Mouse (Mus musculus) NIH3T3 (cell line): ENCODE data around the gene Kitl.

ENCODE experiments used
- DNase-seq: peaks from one replicate; pipeline ENCODE4 v3.0.0-alpha.2; 2012; ENCODE audit warnings: low read depth

Kitl gene

GRCm38 (mm10) chr10:100015370-100016325 lies at the start of gene Kitl:
Kitl (plus strand) TSS chr10:100015630.
- DNase-seq = peak; percentile 89

GRCm38 (mm10) chr10:99972866-99973265 lies 42.6 kb upstream of the Kitl start:
- DNase-seq = no peak

- DNase-seq = peak; percentile 68
These were observed 35.3 kb upstream of the Kitl start for GRCm38 (mm10) chr10:99980096-99980495.

GRCm38 (mm10) chr10:99980916-99981315 lies 34.5 kb upstream of the Kitl start:
- DNase-seq = no peak

GRCm38 (mm10) chr10:99981887-99982286 lies 33.5 kb upstream of the Kitl start:
- no peak for DNase-seq

- no peak for DNase-seq
These were observed 28.7 kb upstream of the Kitl start for GRCm38 (mm10) chr10:99986745-99987144.

GRCm38 (mm10) chr10:99989758-99990157 lies 25.7 kb upstream of the Kitl start:
- peak; percentile 74 for DNase-seq

GRCm38 (mm10) chr10:99992121-99992520 lies 23.3 kb upstream of the Kitl start:
- DNase-seq = no peak

GRCm38 (mm10) chr10:100001452-100001851 lies 14.0 kb upstream of the Kitl start:
- no peak for DNase-seq

GRCm38 (mm10) chr10:100003797-100004196 lies 11.6 kb upstream of the Kitl start:
- no peak for DNase-seq

- DNase-seq = no peak
These were observed 5.7 kb upstream of the Kitl start for GRCm38 (mm10) chr10:100009681-100010080.

GRCm38 (mm10) chr10:100010291-100010690 lies 5.1 kb upstream of the Kitl start:
- DNase-seq = no peak

GRCm38 (mm10) chr10:100014096-100014495 lies 1.3 kb upstream of the Kitl start:
- no peak for DNase-seq

- DNase-seq = peak; percentile 80
These were observed 888 bp downstream of the Kitl start for GRCm38 (mm10) chr10:100016326-100016709.

- DNase-seq = no peak
These were observed 1.7 kb downstream of the Kitl start for GRCm38 (mm10) chr10:100016941-100017770.

- no peak for DNase-seq
These were observed 2.3 kb downstream of the Kitl start for GRCm38 (mm10) chr10:100017771-100018070.

- peak; percentile 49 for DNase-seq
These were observed 3.1 kb downstream of the Kitl start for GRCm38 (mm10) chr10:100018493-100018892.

GRCm38 (mm10) chr10:100019246-100020195 lies 4.1 kb downstream of the Kitl start:
- DNase-seq = no peak

GRCm38 (mm10) chr10:100022090-100022834 lies 6.8 kb downstream of the Kitl start:
- no peak for DNase-seq

- DNase-seq = no peak
These were observed 7.3 kb downstream of the Kitl start for GRCm38 (mm10) chr10:100022835-100023093.

- no peak for DNase-seq
These were observed 10.2 kb downstream of the Kitl start for GRCm38 (mm10) chr10:100025665-100026064.
